Mouse (Mus musculus): ENCODE results near the gene Speer3. TPM values are rescaled to one million over a fixed set of nuclear protein-coding genes. Genes with fewer than 3 reads are reported as not detected.
"Not testable (repeated sequence)": the region's sequence is repeated elsewhere in the genome, so short reads cannot be mapped to it uniquely, and the experiment has no call there.

Gene Speer3
- not detected in 2 replicates for polyA plus RNA-seq (2012; rRNA removed)

- WGBS = 67% methylated on average over 1 of the region's 1 CpGs
- no peak within 1 kb of the TSS for H3K27ac ChIP-seq (ENCODE audit: insufficient read depth, low read depth, low read length)
- no peak within 1 kb of the TSS for H3K4me3 ChIP-seq (ENCODE audit: low read depth, low read length)
- H3K4me1 ChIP-seq (ENCODE audit: control insufficient read depth, insufficient read depth, insufficient read length, low read length) = no peaks in the 10 kb centered on the region
- H3K27me3 ChIP-seq (ENCODE audit: control insufficient read depth, insufficient read depth, low read length) = no peaks in the 10 kb centered on the region
- H3K36me3 ChIP-seq (ENCODE audit: control insufficient read depth, insufficient read depth, low read length) = no peaks in the 10 kb centered on the region
- TF ChIP-seq POLR2A (IDR thresholded peaks at IDR 0.05; ENCODE audit: low read depth, low read length) (no peak), CTCF (IDR thresholded peaks at IDR 0.05; ENCODE audit: extremely low read depth, insufficient read length, insufficient replicate concordance, low read depth, low read length) (no peak)
These were observed at the start of gene Speer3 for GRCm38 (mm10) chr5:13791319-13791718. Speer3 (plus strand) TSS chr5:13791619.

DNA sequence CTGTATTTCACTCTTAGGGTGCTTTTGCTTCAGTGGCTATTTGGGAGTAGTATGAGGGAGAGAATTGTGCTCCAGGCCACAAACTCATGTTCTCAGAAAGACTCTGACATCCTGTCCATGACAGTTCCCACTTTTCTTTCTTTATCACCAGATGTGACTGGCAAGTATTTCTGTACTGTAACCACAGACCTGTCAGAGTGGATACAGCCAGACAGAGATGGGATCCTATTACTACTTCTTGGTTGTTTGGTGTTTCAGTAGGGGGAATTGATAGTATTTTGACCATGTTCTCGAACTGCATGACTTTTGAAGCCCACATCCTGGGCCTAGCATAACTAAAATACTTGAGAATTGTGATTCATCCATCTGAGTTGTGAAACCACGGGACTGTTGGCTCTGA is 19.1 kb downstream of the Speer3 start:
- not testable (repeated sequence) for H3K36me3 ChIP-seq (ENCODE audit: control insufficient read depth, insufficient read depth, low read length); H3K27ac ChIP-seq (ENCODE audit: insufficient read depth, low read depth, low read length); H3K27me3 ChIP-seq (ENCODE audit: control insufficient read depth, insufficient read depth, low read length); H3K4me3 ChIP-seq (ENCODE audit: low read depth, low read length); H3K4me1 ChIP-seq (ENCODE audit: control insufficient read depth, insufficient read depth, insufficient read length, low read length)
- WGBS = 28% methylated on average over 2 of the region's 2 CpGs

DNA sequence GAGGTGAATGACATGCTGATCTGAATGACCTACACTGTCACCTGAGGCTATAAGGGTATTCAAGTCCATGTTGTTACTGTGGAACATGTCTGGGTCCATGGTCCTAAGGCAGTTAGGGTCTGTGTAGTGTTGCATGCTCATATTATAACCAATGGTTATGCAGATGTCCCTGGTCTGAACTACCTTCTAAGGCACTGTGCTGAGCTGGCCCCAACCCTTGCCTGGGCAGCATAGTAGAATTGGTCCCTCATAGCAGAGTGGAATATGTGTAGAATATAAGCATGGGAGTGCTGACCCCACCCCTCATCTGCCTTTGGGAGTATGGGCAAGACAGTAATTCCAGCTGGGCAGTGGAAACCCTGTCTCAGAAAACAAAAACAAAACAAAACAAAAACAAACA is 33.7 kb downstream of the Speer3 start:
- Histone ChIP-seq H3K27me3 (ENCODE audit: control insufficient read depth, insufficient read depth, low read length) (no peaks in the 10 kb centered on the region), H3K36me3 (ENCODE audit: control insufficient read depth, insufficient read depth, low read length) (no peaks in the 10 kb centered on the region), H3K27ac (ENCODE audit: insufficient read depth, low read depth, low read length) (no peak overlapping the region), H3K4me3 (ENCODE audit: low read depth, low read length) (no peak overlapping the region), H3K4me1 (ENCODE audit: control insufficient read depth, insufficient read depth, insufficient read length, low read length) (no peaks in the 10 kb centered on the region)
- no peak for TF ChIP-seq CTCF (IDR thresholded peaks at IDR 0.05; ENCODE audit: extremely low read depth, insufficient read length, insufficient replicate concordance, low read depth, low read length)
- TF ChIP-seq POLR2A (IDR thresholded peaks at IDR 0.05; ENCODE audit: low read depth, low read length) = no peak

- no peak for TF ChIP-seq CTCF (IDR thresholded peaks at IDR 0.05; ENCODE audit: extremely low read depth, insufficient read length, insufficient replicate concordance, low read depth, low read length)
- H3K4me1 ChIP-seq (ENCODE audit: control insufficient read depth, insufficient read depth, insufficient read length, low read length) = no peaks in the 10 kb centered on the region
These were observed 35.3 kb downstream of the Speer3 start for GRCm38 (mm10) chr5:13826708-13827107.

DNA sequence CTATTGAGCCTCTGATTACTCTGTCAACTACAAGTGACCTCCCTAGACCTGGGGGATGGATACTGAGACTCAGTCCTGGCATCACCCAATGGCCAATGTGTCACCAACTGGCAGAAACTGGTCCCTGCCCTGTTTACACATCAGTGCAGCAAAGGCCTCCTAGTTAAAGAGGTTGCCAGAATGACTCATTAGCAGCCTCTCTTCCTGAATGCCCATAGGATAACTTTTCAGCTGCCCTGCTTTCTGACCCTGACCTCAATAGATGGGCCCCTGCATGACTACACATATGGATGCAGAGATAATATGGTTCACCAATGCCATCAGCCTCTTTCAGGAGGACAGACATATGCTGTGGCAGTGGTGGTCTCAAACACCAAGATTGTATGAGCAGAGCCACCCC is 52.9 kb downstream of the Speer3 start:
- H3K4me1 ChIP-seq (ENCODE audit: control insufficient read depth, insufficient read depth, insufficient read length, low read length) = no peaks in the 10 kb centered on the region
- no peaks in the 10 kb centered on the region for H3K27me3 ChIP-seq (ENCODE audit: control insufficient read depth, insufficient read depth, low read length)
- H3K4me3 ChIP-seq (ENCODE audit: low read depth, low read length) = no peak overlapping the region
- TF ChIP-seq CTCF (IDR thresholded peaks at IDR 0.05; ENCODE audit: extremely low read depth, insufficient read length, insufficient replicate concordance, low read depth, low read length) = no peak
- TF ChIP-seq POLR2A (IDR thresholded peaks at IDR 0.05; ENCODE audit: low read depth, low read length) = no peak
- H3K36me3 ChIP-seq (ENCODE audit: control insufficient read depth, insufficient read depth, low read length) = no peaks in the 10 kb centered on the region
- no peak overlapping the region for H3K27ac ChIP-seq (ENCODE audit: insufficient read depth, low read depth, low read length)

More at GRCm38 (mm10) chr5:13826708-13827107, 35.3 kb downstream of the Speer3 start:
- Histone ChIP-seq H3K27ac (ENCODE audit: insufficient read depth, low read depth, low read length) (no peak overlapping the region), H3K4me3 (ENCODE audit: low read depth, low read length) (no peak overlapping the region), H3K27me3 (ENCODE audit: control insufficient read depth, insufficient read depth, low read length) (no peaks in the 10 kb centered on the region), H3K36me3 (ENCODE audit: control insufficient read depth, insufficient read depth, low read length) (no peaks in the 10 kb centered on the region)

Other genes with a start within 250 kb of the Speer3 start
- gene Sema3e, start 233.7 kb downstream of the Speer3 start, polyA plus RNA-seq (2012; rRNA removed) = 0.06 and 0.33 TPM in 2 replicates

Data from small intestine, adult 2 months (tissue).